Mouse (Mus musculus): Measurements from ENCODE around the gene Lrp8.
A peak's percentile ranks its signal among the peaks of the same experiment; 100 is the strongest.

Gene Lrp8

DNA sequence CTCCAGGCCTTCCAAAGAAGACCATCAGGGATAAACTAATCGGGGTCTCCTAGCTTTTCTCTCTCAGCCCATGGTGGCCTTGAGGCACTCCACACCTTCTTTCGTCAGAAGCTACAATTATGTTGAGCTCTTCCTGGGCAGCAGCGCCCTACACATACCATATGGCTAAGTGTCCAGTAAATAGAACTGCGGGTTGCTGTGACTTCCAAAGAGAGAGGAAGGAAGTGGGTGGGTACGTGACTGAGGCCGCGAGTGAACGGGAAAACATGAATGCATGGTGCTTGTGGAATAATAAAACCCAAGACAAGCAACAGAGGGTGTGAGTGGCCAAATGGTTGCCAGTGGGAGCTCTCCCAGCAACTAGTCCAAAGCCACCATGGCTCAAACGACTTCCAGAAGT, 47.6 kb downstream of the Lrp8 start:
- no peak for DNase-seq

- DNase-seq, result no peak
Observed at GRCm38 (mm10) chr4:107850091-107850490, 48.0 kb downstream of the Lrp8 start.

GRCm38 (mm10) chr4:107853333-107853732, 51.3 kb downstream of the Lrp8 start:
- no peak for DNase-seq

DNA sequence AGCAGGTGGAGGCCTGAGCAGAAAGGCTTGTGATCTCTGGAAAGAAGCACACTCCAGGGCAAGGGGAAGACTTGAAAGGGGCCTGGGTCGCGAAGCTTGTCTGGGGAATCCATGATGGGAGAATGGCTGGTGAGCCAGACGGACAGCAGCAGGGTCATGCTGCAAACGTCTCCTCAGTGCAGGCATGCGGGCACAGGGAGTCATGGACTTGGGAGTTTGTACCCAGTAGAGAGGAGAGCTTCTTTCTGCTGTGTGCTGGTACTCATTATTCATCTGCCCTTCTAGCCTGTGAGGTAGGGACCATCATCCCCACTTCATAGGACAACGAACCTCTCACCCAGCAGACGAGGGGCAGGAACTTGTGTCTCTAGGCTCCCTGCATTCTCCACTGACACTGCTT, 51.8 kb downstream of the Lrp8 start:
- DNase-seq, result no peak

DNA sequence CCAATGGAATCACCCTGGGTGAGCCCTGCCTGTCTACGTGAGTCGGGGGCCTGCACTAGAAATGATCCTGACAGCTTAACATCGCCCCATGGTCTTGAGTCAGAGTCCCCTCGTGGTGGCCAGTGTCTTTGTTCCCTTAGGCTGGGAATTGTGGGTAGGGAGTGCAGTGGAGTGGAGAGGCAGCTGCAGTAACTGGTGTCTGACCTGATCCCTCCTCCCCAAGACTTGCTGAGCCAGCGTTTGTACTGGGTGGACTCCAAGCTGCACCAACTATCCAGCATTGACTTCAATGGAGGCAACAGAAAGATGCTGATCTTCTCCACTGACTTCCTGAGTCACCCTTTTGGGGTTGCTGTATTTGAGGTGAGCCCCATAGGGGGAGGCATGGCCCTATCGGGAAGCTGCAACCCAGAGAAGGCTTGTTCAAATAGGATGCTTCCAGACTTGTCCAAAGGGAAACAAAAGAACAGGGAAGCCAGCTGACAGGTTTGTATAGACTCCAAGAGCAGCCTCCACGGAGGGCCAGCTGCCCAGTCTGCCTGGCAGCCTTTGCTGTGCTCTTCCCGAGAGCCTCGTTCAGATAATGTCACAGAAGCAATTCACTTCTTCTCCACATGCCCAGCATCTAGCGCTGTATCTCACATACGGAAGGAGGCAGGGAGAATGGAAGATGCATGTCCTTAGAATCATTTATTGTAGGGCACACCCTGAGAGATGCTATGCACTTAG, 55.1 kb downstream of the Lrp8 start:
- DNase-seq, result no peak

GRCm38 (mm10) chr4:107858995-107859394, 56.9 kb downstream of the Lrp8 start:
- DNase-seq, result no peak

- DNase-seq, result no peak
Observed at GRCm38 (mm10) chr4:107864866-107865265, 62.8 kb downstream of the Lrp8 start.

DNA sequence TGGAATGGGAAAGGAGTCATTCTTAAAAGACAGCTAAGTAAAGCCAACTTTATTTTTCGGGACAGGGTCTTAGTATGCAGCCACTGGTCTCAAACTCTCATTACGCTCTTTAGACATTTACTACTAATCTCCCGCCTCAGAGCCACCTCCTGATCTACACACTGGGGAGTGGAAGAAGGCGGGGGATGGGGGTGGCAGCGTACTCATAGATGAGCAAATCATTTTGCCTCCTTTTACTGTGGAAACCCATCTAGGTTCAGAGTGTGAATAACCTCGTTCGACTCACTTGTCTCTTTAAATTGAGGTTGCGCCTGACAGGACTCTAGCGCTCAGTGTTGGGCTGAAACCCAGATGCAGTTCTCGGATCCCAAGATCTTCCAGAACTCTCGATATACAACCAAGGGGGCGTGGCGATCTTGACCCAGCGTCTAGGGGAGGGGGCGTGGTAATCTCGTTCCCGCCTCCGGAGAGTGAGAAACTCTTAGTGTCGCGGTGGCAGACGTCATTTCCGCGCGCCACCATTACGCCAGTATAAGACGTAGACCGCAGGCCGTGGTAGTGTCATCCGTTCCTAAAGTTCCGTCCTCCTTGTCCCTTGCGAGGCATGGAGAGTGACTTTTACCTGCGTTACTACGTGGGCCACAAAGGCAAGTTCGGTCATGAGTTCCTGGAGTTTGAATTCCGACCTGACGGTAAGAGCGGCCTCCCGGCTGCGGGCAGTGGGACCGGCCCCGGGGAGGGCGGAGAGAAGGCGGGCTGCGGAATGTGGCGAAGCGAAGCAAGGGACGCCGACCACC, 77.4 kb downstream of the Lrp8 start, which contains the start of gene Magoh:
Magoh (plus strand) TSS at position 502 of the 797 bp plus-strand sequence.
- DNase-seq, result peak; percentile 96

- no peak for DNase-seq
Observed at GRCm38 (mm10) chr4:107881631-107882030, 79.6 kb downstream of the Lrp8 start.

DNA sequence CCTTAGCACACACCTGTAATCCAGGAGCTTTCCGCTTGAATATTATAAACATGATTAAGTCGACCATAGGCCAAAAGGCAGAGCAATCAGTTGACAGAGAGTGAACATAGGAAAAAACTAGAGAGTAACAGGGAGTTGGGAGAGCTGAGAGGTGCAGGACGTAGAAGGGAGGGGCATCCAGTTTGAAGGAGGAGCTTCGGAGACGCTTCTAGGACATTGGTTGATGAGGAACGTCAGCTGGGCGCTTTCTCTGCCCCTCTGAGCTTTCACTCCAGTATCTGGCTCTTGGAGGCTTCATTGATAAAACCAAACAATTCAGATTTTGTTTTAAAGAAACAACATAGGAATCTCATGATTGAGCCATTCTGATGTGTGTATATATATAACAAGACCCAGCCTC, 84.3 kb downstream of the Lrp8 start:
- no peak for DNase-seq

DNA sequence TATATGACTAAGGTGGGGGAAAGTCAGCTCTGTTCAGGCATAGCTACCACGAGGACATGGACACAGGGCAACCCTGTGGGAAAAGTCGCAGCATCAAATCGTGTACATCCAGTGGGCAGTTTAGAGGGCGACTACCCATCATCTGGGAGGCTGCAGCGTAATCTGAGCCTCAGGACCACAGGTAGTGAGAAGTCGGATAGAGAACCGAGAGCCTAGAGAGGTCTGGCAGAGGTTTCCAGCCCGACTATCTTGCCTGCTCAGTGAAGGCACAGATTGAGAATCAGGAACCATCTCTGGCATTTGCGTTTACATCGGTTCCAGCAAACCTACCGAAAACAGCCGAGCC, 87.3 kb downstream of the Lrp8 start:
- DNase-seq, result no peak

- DNase-seq, result peak; percentile 91
Observed at GRCm38 (mm10) chr4:107889731-107890432, 87.8 kb downstream of the Lrp8 start, which contains the start of gene 0610037L13Rik. Gene 0610037L13Rik (plus strand): TSS chr4:107889813.

DNA sequence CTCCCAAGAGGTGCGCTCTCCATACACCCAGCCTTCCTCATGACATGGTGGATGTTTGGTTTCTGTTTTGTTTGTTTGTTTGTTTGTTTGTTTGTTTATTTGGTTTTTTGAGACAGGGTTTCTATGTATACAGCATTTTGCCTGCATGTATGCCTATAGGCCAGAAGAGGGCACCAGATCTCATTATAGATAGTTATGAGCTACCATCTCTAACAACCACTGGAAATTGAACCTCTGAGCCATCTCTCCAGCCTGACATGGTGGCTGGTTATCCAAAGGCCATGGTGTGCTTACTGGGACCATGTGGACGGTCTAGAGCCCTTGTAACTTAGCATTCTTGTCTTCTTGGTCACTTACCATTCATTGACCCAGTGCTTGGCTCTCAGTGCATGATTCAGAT, 90.6 kb downstream of the Lrp8 start:
- DNase-seq, result peak; percentile 24 to 25

GRCm38 (mm10) chr4:107899211-107899927, 97.3 kb downstream of the Lrp8 start:
- no peak for DNase-seq

- DNase-seq, result no peak
Observed at GRCm38 (mm10) chr4:107900206-107900605, 98.1 kb downstream of the Lrp8 start.

DNA sequence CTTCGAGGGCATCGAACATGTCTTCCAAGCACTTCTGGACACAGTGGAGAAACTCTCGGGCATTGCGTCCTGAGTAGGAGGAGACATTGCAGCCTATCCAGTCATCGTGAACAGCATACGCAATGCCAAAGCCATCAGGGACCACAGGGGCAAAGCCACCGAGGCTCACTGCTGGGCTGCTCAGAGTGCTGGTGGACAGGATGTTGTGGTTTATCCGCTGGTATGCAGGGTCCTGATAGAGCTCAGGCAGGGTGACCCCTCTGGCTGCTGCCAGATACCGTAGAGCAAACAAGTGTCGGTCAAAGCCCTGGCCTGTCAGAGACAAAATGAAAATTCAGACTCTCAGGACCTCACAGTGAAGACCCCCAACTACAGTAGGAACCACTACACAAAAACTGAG, 102.2 kb downstream of the Lrp8 start:
- no peak for DNase-seq

GRCm38 (mm10) chr4:107906561-107906960, 104.5 kb downstream of the Lrp8 start:
- no peak for DNase-seq

- no peak for DNase-seq
Observed at GRCm38 (mm10) chr4:107910020-107910419, 108.0 kb downstream of the Lrp8 start.

GRCm38 (mm10) chr4:107920336-107920735, 118.3 kb downstream of the Lrp8 start:
- no peak for DNase-seq

GRCm38 (mm10) chr4:107921152-107921695, 119.2 kb downstream of the Lrp8 start:
- no peak for DNase-seq

- no peak for DNase-seq
Observed at GRCm38 (mm10) chr4:107921952-107922351, 119.9 kb downstream of the Lrp8 start.

DNA sequence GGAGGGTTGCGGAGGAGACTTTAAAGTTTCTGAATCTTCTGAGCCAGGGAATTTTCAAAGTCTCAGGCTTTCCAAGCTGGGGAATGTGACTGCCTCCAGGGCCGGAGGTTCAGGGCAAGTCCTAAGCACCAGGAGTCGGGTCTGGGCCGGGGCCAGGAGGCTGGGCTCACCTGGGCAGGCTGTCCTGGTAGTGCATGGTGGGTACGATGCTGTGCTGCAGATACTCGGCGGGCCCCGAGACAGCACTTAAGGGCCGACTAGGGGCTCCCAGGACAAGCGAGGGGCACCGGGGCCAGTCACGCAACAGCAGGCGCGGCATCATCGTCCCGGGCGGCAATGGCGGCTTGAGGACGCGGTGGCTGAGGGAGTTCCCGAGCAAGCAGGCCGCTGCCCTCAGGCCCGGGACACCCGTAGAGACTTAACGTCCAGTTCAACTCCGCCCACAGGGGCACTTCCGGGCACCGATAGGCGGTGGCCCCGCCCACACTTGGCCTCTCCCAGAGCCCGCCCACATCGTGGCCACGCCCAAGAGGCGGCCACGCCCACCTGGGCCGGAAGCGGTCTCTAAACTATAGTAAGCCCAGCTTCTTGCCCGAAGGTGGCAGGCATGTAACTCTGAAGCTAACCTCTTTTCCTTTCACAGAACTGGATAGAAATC, 121.2 kb downstream of the Lrp8 start, which contains the start of gene Cpt2:
Cpt2 (minus strand) TSS at position 466 of the 658 bp plus-strand sequence.
- peak; percentile 96 to 97 for DNase-seq
